Mouse (Mus musculus) embryonic fibroblast, embryonic 13.5 days (primary cell): ENCODE data around the gene Foxd2.

ENCODE experiments used
- CTCF ChIP-seq: IDR thresholded peaks from 2 replicates; pipeline ENCODE4 v1.5.1; 2011; ENCODE audit warnings: mild to moderate bottlenecking, control low read depth, low read length, moderate library complexity, borderline replicate concordance; ENCODE audit not compliant: insufficient read depth
- POLR2A ChIP-seq: IDR thresholded peaks from 2 replicates; pipeline ENCODE4 v1.6.1; 2011; ENCODE audit warnings: low read depth, mild to moderate bottlenecking, control low read depth, low read length, moderate library complexity

DNA sequence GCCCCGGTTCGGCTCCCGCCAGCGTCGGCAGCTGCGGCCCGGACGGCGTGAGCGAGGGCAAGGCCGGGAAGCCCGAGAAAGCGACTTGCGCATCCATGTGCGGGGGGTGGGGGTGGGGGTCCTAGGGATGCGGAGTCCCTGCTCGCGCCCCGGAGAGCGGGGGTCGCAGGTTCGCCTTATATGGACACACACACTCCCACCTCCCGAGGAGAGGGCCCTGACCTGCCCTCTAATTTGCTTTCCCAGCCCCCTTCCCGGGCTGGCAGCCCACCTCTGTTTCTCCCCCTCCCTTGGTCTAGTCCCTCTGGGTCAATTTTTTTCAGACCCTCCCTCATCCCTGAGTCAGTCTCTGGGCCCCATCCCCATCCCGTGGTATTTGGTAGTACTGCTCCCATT lies 17.2 kb upstream of the Foxd2 start, which contains the start of gene Foxe3:
- TF ChIP-seq CTCF (no peak), POLR2A (no peak)
